Mouse (Mus musculus) adrenal gland, adult 2 months (tissue): ENCODE measurements around the gene Mettl16. TPM values are rescaled to one million over a fixed set of nuclear protein-coding genes. Genes with fewer than 3 reads are reported as not detected.
A peak's percentile ranks its signal among the peaks of the same experiment; 100 is the strongest.

Experiments used
- DNase-seq: peaks from one replicate; pipeline ENCODE4 v3.0.0; 2021
- polyA plus RNA-seq: library from polyadenylated mRNA; depleted of rRNA; stranded (reverse); fragments of >200 nt; gene quantifications from 2 replicates; pipeline ENCODE4 v1.2.3, GENCODE M21; 2012
- total RNA-seq, 2 experiments: library from RNA; stranded (reverse); gene quantifications; 2 replicates each; pipeline ENCODE4 v1.2.3; 2021

The Mettl16 gene
- total and polyA plus RNA-seq, 3 experiments, result 3.2 to 33.7 (median 33.2) TPM

- no peak for DNase-seq
Measured at GRCm38 (mm10) chr11:74772386-74772785, 1.8 kb downstream of the Mettl16 start.

DNA sequence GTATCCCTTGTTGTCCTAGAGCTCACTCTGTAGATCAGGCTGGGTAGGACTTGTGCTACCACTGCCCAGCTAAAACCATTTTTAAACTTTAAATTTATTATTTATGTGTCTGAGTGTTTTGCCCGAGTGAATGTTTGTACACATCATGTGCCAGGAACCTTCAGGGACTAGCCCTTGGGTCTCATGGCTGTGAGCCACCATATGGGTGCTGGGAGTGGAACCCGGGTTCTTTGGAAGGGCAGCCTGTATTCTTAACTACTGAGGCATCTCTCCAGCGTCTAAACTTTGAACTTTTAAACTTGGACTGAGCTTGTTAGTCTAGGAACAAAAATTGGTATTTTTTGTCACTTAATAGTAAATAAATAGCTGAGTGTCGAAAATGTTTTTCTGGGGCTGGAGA lies 22.2 kb downstream of the Mettl16 start:
- no peak for DNase-seq

DNA sequence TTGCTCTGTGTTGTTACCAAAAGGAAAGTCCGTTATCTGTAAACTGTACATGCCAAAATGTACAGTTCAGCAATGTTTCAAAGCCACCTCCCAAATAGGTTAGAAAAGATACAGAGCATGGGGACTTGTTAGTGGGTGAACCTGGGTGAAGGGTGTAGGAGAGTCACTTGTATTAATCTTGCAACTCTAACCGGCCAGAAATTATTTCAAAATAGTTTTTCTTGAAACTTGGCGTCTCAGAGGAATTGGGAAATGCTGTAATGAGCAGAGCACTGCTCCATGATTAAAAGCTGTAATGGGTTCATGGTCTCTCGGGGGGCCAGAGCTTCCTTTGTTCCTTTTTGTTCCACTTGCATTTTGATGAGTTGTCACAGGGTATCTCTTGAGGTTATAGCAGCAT lies 30.0 kb downstream of the Mettl16 start:
- DNase-seq, result peak; percentile 34

DNA sequence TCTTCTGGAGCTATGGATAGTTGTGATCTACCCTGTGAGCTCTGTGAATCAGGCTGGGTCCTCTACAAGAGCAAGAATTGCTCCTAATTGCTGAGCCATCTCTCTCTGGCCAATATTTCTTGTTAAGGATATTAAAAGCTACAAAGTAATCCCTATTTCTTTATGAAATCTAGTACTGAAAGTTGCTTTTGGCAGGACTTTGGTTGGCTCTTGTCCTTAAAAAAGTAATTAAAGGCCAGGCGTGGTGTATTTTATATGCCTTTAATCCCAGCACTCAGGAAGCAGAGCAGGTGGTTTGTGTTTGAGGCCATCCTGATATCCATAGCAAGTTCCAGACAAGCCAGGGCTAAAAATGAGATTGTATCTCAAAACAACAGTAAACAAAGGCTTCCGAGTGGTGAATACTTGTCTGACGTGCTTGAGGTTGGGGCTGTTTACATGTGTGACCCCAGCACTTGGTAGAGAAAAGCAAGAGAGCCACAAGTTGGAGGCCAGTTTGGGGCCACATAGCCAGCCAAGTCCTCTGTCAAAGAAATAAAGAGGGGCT lies 33.5 kb downstream of the Mettl16 start:
- no peak for DNase-seq

DNA sequence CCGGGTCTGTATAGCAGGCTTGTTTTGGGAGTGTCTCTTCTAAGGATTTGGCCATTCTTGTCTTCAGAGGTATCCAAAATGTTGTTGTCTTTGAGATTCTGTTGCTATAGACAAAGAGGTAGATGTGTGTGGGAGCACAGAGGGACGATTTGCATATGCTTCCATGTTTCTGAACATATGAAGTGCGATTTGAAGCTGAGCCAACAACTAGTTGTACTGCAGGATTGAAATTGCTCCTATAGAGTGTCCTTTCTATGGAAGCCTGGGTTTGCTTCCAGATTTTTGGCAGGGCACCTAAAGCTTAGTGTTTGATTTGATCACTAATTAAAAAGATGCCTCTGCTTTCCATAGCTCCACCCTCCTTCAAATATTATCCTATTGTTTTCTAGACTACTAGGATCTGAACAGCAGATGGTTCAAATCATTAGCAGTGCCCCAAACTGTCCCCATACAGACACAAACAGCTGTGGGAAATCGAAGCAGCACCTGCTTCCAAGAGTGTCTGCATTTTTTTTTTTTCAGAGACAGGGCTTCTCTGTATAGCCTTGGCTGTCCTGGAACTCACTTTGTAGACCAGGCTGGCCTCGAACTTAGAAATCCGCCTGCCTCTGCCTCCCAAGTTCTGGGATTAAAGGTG lies 36.7 kb downstream of the Mettl16 start:
- no peak for DNase-seq

DNA sequence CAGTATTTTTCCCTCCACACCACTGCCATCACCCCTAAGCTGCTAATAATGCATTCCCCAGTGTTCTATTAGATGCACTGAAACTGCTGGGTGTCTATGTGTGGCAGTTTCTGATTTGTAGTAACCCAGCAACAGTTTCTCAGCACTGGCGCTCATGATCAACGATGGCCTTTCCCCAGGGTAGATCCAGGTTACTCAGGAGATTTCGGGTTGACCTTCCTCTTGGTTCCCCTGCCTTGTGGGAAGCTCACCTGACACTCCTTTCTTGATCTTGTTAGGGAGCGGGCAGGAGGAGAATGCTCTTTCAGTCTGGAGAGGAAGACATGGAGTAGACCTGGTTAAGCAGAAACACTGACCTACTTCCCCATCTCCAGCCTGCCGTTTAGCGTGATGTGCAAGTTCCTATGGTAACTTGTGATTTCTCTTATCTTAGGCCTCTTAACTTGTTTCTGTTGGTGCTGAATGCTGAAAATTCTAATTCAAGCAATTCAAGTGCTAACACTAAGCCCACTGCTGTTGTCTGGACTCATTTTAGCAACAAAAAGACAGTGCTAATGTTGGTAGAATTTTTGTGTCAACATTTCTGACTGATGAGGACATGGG lies 37.7 kb downstream of the Mettl16 start:
- no peak for DNase-seq

DNA sequence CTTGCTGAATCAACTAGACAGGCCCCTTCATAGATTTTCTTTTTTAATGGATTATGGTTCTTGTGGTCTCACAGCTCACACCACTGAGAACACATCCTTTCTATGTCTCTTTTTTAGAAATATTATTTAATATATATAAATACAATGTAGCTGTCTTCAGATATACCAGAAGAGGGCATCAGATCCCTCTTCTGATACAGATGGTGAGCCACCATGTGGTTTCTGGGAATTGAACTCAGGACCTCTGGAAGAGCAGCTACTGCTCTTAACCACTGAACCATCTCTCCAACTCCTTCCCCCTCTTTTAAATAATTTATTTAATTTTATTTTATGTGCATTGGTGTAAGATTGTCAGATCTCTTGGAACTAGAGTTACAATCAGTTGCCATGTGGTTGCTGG lies 39.5 kb downstream of the Mettl16 start:
- DNase-seq, result no peak

DNA sequence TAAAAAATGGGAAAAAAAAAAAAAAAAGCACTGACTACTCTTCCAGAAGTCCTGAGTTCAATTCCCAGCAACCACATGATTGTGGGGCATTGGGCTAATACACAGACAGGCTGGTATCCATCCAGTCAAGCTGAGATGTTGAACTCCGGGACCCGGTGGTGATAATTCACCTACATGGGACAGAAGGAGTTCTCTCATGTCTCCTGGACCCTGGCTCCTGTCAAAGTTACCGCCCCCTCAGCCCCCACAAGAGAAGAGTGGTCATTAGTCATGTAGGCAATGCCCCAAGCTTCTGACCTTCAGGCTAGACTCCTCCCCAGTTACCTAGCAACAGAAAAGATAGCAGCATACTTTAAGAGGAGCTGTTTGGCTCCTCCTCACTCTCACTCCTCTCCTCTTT lies 40.4 kb downstream of the Mettl16 start:
- DNase-seq, result peak; percentile 61

DNA sequence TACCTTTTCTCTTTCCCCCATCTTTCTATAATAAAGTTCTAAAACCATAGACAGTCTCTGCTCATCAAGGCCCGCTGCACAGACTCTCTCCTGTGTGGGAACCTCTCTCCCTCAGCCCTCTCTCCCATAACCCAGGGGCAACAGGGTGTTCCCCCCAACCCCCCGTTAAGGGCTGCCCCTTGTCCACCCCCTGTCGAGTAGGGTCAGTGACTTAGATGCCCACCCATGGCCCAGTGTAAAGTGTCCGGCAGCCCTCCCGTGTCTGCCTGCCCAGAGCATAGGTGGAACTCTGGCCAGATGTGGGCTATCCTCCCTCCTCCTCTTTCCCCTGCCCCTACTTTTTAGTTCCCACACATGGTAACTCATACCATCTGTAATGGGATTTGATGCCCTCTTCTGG lies 40.9 kb downstream of the Mettl16 start:
- no peak for DNase-seq

GRCm38 (mm10) chr11:74815795-74816194 lies 45.2 kb downstream of the Mettl16 start:
- no peak for DNase-seq

- DNase-seq, result no peak
Measured at GRCm38 (mm10) chr11:74820921-74821320, 50.3 kb downstream of the Mettl16 start.

GRCm38 (mm10) chr11:74821463-74821862 lies 50.8 kb downstream of the Mettl16 start:
- DNase-seq, result peak; percentile 48

- peak; percentile 53 for DNase-seq
Measured at GRCm38 (mm10) chr11:74822746-74823440, 52.3 kb downstream of the Mettl16 start.

GRCm38 (mm10) chr11:74826151-74826550 lies 55.5 kb downstream of the Mettl16 start:
- peak; percentile 87 for DNase-seq

DNA sequence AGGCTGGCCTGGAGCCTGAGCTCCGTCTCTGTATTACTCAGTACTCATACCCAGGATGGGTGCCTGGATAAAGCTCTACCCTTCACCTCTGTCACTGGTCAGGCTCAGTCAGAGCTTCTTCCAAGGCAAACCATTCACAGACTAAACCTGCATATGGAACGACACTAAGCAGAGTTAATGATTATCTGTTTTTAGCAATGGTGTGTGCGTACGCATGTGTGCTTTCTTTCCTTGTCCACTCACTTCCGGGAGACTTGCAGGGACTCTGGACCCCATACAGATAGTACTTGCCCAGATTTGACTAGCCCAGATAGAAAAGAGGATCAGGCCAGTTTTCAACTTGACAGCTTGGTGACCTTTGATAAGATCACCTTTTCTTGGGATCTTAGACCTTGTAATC lies 56.1 kb downstream of the Mettl16 start:
- DNase-seq, result no peak

DNA sequence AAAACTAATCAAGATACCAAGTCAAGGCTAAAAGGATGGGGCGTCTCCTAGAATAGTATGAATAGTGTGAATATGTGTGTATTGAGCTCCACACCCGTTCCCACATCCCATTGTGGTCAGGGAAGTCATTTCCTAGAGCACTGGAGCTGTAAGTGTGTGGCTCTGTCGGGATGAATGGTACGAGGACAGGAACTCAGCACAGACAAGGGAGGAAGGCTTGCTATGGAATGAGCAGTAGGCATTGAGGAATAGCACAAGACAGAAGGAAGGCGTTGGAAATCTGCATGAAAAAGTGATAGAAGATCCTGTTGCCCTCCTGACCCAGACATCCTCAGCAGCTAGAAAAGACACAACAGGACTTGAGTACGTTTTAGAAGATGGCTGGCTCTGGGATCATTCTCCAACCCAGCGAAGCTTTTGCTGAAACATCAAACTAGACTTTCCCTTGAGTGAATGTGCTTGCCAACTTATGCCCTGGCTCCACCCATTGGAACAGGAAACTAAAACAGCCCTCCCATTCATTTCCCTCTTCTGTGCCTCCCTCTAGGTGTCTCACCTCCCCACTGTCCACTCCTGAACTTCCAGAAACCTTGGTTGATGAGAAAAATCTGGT lies 57.3 kb downstream of the Mettl16 start:
- no peak for DNase-seq

- no peak for DNase-seq
Measured at GRCm38 (mm10) chr11:74828404-74828931, 57.8 kb downstream of the Mettl16 start.

DNA sequence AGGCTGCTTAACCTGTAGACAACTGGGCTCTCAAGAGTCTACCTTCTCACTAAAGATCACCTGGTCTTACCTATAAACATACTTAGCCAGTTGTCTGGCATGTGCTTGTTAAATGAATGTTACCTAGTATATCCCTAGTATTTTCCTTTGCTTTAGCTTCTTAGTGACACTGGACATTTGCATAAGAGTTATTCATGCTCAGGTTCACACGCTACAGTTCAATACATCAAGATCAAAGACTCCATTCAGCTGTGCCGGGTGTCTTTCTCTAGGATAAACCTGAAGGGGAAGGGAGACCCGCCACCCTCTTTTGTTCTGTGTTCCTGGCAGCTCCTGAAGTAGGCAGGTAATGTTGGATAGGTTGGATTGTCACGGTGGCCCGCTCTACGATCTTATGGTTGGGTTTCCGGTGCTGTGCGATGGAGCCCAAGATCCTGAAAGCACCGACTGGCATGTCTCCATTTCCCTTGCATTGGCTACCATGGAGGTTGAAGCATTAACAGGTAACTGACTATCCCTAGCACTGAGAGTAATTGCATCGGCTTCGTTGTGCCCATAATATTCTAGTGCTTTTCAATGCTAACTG lies 58.4 kb downstream of the Mettl16 start:
- no peak for DNase-seq

- peak; percentile 91 for DNase-seq
Measured at GRCm38 (mm10) chr11:74829812-74830211, 59.2 kb downstream of the Mettl16 start.

DNA sequence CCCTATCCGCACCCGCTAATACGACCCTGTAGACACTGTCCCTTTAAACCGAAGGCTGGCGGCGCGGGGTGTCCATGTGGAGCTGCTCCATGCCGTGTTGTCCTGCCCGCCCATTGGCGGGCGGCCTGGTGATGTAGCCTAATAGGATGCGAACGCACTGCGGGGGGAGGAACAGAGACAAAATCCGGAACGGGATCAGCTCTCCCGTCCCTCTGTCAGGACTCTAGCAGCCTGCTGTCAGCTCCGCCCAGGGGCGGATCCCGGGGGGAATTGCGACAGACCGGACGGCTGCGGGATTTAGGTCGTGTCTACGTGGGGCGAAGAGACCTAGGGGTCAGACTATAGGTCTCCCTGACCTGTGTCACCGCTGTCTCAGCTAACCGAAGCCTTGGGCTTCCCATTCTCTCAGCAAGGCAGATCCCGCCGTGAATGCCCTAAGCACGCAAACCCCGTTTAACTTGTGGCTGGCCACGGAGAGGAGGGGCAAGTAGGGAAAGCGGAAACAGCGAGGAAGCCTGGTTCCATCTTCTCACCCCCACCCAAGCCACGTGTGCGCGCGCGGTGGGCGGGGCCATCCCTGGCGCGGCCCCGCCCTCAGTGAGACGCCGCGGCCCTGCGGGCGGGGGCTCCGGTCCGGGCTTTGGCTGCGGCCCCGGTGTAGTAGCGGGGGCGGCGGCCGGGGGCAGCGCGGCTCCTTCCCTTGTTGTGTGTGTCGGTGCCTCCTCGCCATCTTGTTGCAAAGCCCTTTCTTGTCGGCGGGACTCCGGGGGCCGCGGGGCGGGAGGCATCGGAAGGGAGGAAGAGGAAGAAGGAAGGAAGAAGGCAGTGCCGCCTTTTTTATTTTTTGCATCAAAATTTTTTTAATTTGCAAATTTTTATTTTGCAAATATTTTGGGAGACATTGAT lies 59.9 kb downstream of the Mettl16 start, which contains the start of gene Mnt:
Gene Mnt (plus strand): TSS at position 665 of the 906 bp plus-strand sequence.
- DNase-seq, result peak; percentile 100

DNA sequence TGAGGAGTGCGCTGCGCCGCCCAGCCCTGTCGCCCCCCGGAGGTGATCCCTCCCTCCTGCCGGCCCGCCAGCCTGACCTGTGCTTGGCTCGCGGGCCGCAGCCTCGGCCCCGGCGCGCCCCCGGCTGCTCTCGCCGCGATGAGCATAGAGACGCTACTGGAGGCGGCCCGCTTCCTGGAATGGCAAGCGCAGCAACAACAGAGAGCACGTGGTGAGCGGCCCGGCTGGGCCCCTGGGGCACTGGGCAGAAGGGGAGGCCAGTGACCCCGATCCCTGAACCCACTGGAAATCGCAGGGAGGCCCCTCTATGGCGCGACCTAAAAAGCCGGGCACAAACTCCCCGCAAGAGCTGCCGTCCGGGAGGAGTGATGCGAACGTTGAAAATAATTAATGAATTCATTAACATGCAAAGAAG lies 60.6 kb downstream of the Mettl16 start:
- peak; percentile 75 for DNase-seq
